Mouse (Mus musculus) midbrain, embryonic 11.5 days (tissue): ENCODE data around the gene Rab5if. TPM values are rescaled to one million over a fixed set of nuclear protein-coding genes. Genes with fewer than 3 reads are reported as not detected.
"Not testable (repeated sequence)": the region's sequence is repeated elsewhere in the genome, so short reads cannot be mapped to it uniquely, and the experiment has no call there.

Experiments used
- ATAC-seq: fragments of 200-750 bp; cut with Nextera tagmentation; 2 replicates; pipeline ENCODE4 v1.8.0; 2017; ENCODE audit warnings: moderate TSS enrichment, moderate library complexity; ENCODE audit not compliant: low FRiP score
- DNase-seq: peaks from one replicate; pipeline ENCODE4 v3.0.0; 2015; ENCODE audit warnings: low spot score; ENCODE audit errors: missing footprints
- H3K27ac ChIP-seq: fragments of 300-500 bp; sonication (generic); 2 replicates; pipeline ENCODE4 v1.5.1; 2014; ENCODE audit warnings: low read depth, low read length
- H3K27me3 ChIP-seq: fragments of 300-500 bp; sonication (generic); 2 replicates; pipeline ENCODE4 v1.6.1; 2014; ENCODE audit warnings: mild to moderate bottlenecking, low read length, moderate library complexity, mixed read lengths; ENCODE audit not compliant: control insufficient read depth, insufficient read depth
- H3K36me3 ChIP-seq: fragments of 300-500 bp; sonication (generic); 2 replicates; pipeline ENCODE4 v1.6.1; 2014; ENCODE audit warnings: mild to moderate bottlenecking, low read length, moderate library complexity, mixed read lengths; ENCODE audit not compliant: control insufficient read depth, insufficient read depth
- H3K4me1 ChIP-seq: fragments of 300-500 bp; sonication (generic); 2 replicates; pipeline ENCODE4 v1.6.1; 2014; ENCODE audit warnings: low read length; ENCODE audit not compliant: control insufficient read depth, insufficient read depth
- H3K4me2 ChIP-seq: fragments of 300-500 bp; sonication (generic); 2 replicates; pipeline ENCODE4 v1.6.1; 2014; ENCODE audit warnings: mild to moderate bottlenecking, moderate library complexity
- H3K4me3 ChIP-seq: fragments of 300-500 bp; sonication (generic); 2 replicates; pipeline ENCODE4 v1.5.1; 2014; ENCODE audit warnings: low read depth, low read length
- H3K9ac ChIP-seq: fragments of 300-500 bp; sonication (generic); 2 replicates; pipeline ENCODE4 v1.6.1; 2014; ENCODE audit warnings: low read length
- H3K9me3 ChIP-seq: fragments of 300-500 bp; sonication (generic); 2 replicates; pipeline ENCODE4 v1.6.1; 2016; ENCODE audit warnings: low read length; ENCODE audit not compliant: control insufficient read depth
- WGBS: fragments of 180-500 bp; shearing (Covaris S2); extraction: QIAGEN DNeasy Blood & Tissue Kit; methylation state at CpG from one replicate; pipeline ENCODE4 v1.1.7; 2014; 5-methylcytosine and 5-hydroxymethylcytosine counted together
- polyA plus RNA-seq: library from polyadenylated mRNA; unstranded; fragments of >200 nt; fragmentation: Nextera tagmentation; extraction: Ambion mirVana; gene quantifications from 2 replicates; pipeline ENCODE4 v1.2.1, GENCODE M21; 2014

Rab5if gene
- polyA plus RNA-seq, 1 experiment from 2014 or later, result 196 TPM

DNA sequence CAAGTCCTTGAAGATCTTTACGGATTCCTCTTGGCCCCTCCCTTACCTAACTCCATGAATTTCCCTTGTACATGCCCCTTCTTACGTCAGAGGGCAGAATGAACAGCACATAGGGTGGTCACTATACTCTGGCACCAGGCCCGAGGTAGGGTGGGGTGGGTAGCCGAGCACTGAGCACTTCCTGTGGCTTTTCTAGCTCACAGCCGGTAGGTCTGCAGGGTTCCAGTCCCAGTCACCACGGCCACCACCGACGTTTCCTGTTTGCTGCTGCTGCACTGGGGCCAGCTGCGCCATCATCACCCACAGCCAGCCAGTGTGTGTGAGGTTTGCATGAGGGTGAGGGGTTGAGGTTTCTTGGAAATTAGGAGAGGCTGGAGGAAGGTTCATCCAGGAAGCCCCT, 14.8 kb downstream of the Rab5if start:
- 0 out of 2 replicates have a peak, but pooled peaks cover 3% of the 10 kb centered on the region for H3K36me3 ChIP-seq
- H3K4me1 ChIP-seq, result no peaks in the 10 kb centered on the region
- WGBS, result 79% methylated on average over 9 of the region's 9 CpGs
- H3K9ac ChIP-seq, result no peak overlapping the region
- no peaks in the 10 kb centered on the region for H3K27me3 ChIP-seq
- no peak overlapping the region for H3K4me3 ChIP-seq
- H3K27ac ChIP-seq, result no peak overlapping the region
- no peak overlapping the region for H3K4me2 ChIP-seq
- no peak for ATAC-seq
- H3K9me3 ChIP-seq, result no peaks in the 10 kb centered on the region
- no peak for DNase-seq

DNA sequence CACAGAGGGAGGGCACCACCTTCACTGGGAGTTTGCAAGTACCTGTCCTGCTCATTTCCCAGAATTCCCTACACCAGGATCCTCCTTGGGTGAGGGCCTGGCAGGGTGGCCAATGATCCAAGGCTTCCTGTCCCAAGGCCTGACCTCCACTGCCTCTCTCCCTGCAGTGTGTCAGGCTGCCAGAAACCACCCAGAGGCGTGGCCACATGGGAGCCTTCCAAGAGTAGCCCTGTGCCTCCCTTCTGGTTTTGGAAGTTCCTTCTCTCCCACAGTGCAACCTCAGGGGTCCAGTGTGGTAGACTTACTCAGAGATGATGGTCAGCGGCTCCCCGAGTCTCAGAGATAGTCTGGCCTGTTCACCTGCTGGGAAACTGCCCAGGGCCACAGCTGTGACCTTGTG, 16.6 kb downstream of the Rab5if start:
- 0 out of 2 replicates have a peak, but pooled peaks cover 1% of the 10 kb centered on the region for H3K36me3 ChIP-seq
- WGBS, result 84% methylated on average over 3 of the region's 3 CpGs
- no peak overlapping the region for H3K9ac ChIP-seq
- H3K4me3 ChIP-seq, result no peak overlapping the region
- no peak overlapping the region for H3K4me2 ChIP-seq
- no peaks in the 10 kb centered on the region for H3K4me1 ChIP-seq
- ATAC-seq, result no peak
- DNase-seq, result no peak
- no peak overlapping the region for H3K27ac ChIP-seq
- H3K9me3 ChIP-seq, result no peaks in the 10 kb centered on the region
- no peaks in the 10 kb centered on the region for H3K27me3 ChIP-seq

DNA sequence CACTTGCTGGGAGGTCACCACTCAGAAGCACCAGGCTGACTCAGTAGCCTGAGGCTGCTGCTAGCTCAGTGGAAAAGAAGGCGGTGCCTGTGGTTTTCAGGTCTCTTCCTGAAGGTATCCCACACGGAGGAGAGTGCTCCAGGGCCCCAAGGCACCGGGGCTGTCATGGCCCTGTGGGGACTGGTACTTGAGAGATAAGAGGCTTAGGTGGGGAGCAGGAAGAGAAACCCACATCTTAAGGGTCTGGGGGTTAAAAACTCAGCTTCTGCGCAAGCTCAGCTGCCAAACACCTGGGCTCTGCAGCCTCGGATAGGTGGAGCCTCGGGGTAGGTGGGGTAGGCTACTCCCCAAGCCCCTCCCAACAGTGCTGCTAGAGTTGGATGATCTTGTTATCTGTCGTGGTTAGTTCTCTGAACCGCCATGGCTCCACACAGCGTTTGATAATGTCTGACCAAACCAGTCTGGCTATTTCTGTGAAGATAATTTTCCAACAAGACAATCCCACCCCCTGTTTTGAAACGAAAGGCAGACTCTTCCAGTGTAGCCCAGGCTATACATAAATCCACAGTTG, 19.6 kb downstream of the Rab5if start:
- ATAC-seq (no peak), DNase-seq (peak; percentile 75)
- whole genome bisulfite sequencing, result 45% methylated on average over 10 of the region's 10 CpGs
- Histone ChIP-seq H3K36me3 (no peaks in the 10 kb centered on the region), H3K9me3 (no peaks in the 10 kb centered on the region), H3K4me1 (no peaks in the 10 kb centered on the region), H3K4me3 (no peak overlapping the region), H3K4me2 (no peak overlapping the region), H3K27me3 (no peaks in the 10 kb centered on the region), H3K9ac (no peak overlapping the region), H3K27ac (no peak overlapping the region)

- ATAC-seq (no peak), DNase-seq (peak; percentile 75)
- Histone ChIP-seq H3K9me3 (no peaks in the 10 kb centered on the region), H3K4me1 (no peaks in the 10 kb centered on the region), H3K4me3 (no peak overlapping the region), H3K4me2 (no peak overlapping the region), H3K27ac (no peak overlapping the region), H3K27me3 (no peaks in the 10 kb centered on the region), H3K36me3 (no peaks in the 10 kb centered on the region), H3K9ac (no peak overlapping the region)
- WGBS, result 92% methylated on average over 10 of the region's 10 CpGs
Observed at GRCm38 (mm10) chr2:156884396-156885211, 21.7 kb downstream of the Rab5if start.

DNA sequence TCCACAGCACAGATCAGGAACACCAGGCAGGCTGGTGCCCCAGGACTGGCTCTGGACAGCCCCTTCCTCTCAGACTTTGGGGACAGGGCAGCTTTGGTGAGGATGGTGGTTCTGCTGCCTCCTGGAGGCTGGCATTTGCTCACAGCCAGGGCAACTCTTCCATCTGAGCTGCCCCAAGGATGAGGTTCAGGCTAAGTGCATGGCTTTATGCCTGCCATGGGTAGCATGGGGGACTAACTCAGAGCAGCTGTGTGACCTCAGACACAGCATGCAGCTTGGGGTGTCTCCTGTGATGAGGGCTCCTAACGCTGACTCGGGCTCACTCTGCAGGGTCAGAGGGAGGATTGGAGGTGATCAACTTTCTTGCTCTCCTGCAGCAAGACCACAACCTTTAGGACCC, 22.7 kb downstream of the Rab5if start:
- H3K27ac ChIP-seq, ATAC-seq, H3K27me3 ChIP-seq, H3K4me1 ChIP-seq, H3K9me3 ChIP-seq, H3K4me3 ChIP-seq, DNase-seq, H3K4me2 ChIP-seq, H3K9ac ChIP-seq, H3K36me3 ChIP-seq: not testable (repeated sequence)
- WGBS, result 82% methylated on average over 2 of the region's 2 CpGs

- H3K9me3 ChIP-seq, result no peaks in the 10 kb centered on the region
- ATAC-seq (no peak), DNase-seq (peak; percentile 54)
- no peaks in the 10 kb centered on the region for H3K36me3 ChIP-seq
- no peak overlapping the region for H3K4me2 ChIP-seq
- H3K4me3 ChIP-seq, result no peak overlapping the region
- H3K27ac ChIP-seq, result no peak overlapping the region
- H3K27me3 ChIP-seq, result no peaks in the 10 kb centered on the region
- H3K9ac ChIP-seq, result no peak overlapping the region
- no peaks in the 10 kb centered on the region for H3K4me1 ChIP-seq
- WGBS, result 82% methylated on average over 10 of the region's 10 CpGs
Observed at GRCm38 (mm10) chr2:156886084-156886631, 23.2 kb downstream of the Rab5if start.

DNA sequence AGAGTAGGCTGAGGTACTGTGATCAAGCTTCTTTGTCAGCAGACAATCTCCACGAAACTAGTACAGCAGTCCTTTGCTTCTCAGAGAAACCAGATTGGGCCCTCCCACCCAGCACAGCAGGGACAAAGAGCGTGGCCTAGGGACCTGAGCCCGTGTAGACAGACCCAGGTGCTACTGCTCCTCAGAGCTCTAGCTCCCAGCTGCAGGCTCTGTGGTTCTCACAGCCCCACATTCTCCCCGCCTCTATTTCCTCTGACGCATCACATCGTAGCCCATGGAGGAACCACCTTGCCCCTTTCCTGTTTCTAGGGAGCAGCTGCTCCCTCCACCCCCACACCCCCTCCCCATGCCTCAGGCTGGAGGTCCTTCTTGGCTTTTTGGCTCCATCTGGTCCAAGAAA, 24.1 kb downstream of the Rab5if start, which contains the start of gene Sla2:
Sla2 (minus strand) TSS at position 176 of the 400 bp plus-strand sequence.
- Histone ChIP-seq H3K9ac (no peak within 1 kb of the TSS), H3K4me3 (no peak within 1 kb of the TSS), H3K36me3 (no peaks in the 10 kb centered on the region), H3K4me2 (no peak within 1 kb of the TSS), H3K27ac (no peak within 1 kb of the TSS), H3K4me1 (peaks cover 2% of the 10 kb centered on the region; the same call in 1 of the 2 replicates), H3K27me3 (no peaks in the 10 kb centered on the region), H3K9me3 (no peaks in the 10 kb centered on the region)
- 73% methylated on average over 6 of the region's 6 CpGs for WGBS
- no peak for ATAC-seq
- DNase-seq, result peak; percentile 84

GRCm38 (mm10) chr2:156888490-156888889, 25.6 kb downstream of the Rab5if start:
- ATAC-seq, result no peak
- Histone ChIP-seq H3K36me3 (no peaks in the 10 kb centered on the region), H3K4me2 (no peak overlapping the region), H3K9me3 (no peaks in the 10 kb centered on the region), H3K4me1 (peaks cover 4% of the 10 kb centered on the region; the same call in 1 of the 2 replicates), H3K4me3 (no peak overlapping the region), H3K27ac (no peak overlapping the region), H3K9ac (no peak overlapping the region), H3K27me3 (no peaks in the 10 kb centered on the region)
- WGBS, result 75% methylated on average over 3 of the region's 3 CpGs
- no peak for DNase-seq

- no peaks in the 10 kb centered on the region for H3K9me3 ChIP-seq
- no peak overlapping the region for H3K4me3 ChIP-seq
- H3K4me1 ChIP-seq, result peaks cover 4% of the 10 kb centered on the region; the same call in 1 of the 2 replicates
- no peaks in the 10 kb centered on the region for H3K36me3 ChIP-seq
- H3K4me2 ChIP-seq, result no peak overlapping the region
- no peak for DNase-seq
- H3K9ac ChIP-seq, result no peak overlapping the region
- WGBS, result 54% methylated on average over 3 of the region's 3 CpGs
- H3K27ac ChIP-seq, result no peak overlapping the region
- no peaks in the 10 kb centered on the region for H3K27me3 ChIP-seq
- peak; percentile 57; the same call in 1 of the 2 replicates for ATAC-seq
Observed at GRCm38 (mm10) chr2:156892240-156892639, 29.3 kb downstream of the Rab5if start.
